Mouse (Mus musculus) CH12.LX (cell line): Measurements from ENCODE around the gene Spin1. TPM values are rescaled to one million over a fixed set of nuclear protein-coding genes. Genes with fewer than 3 reads are reported as not detected.
"Not testable (repeated sequence)": the region's sequence is repeated elsewhere in the genome, so short reads cannot be mapped to it uniquely, and the experiment has no call there.

Source experiments
- DNase-seq: peaks from one replicate; pipeline ENCODE4 v3.0.0-alpha.2; 2013; ENCODE audit errors: extremely low read depth
- H3K27ac ChIP-seq: 2 replicates; pipeline ENCODE4 v1.5.1; 2012; ENCODE audit warnings: low read depth, mild to moderate bottlenecking, control low read depth, moderate library complexity; ENCODE audit not compliant: insufficient read depth
- H3K27me3 ChIP-seq: replicated peaks from 2 replicates; pipeline ENCODE3; 2012; ENCODE audit warnings: inconsistent platforms
- H3K36me3 ChIP-seq, 2 experiments: replicated peaks in 1 of 2; 2 replicates each; pipeline versions ENCODE3 to v1.6.1; 2012; ENCODE audit warnings: inconsistent platforms in 1 of 2, low read length in 1 of 2, mild to moderate bottlenecking in 1 of 2, mixed read lengths in 1 of 2, moderate library complexity in 1 of 2; ENCODE audit not compliant: control insufficient read depth in 1 of 2, insufficient read depth in 1 of 2
- H3K4me1 ChIP-seq, 2 experiments: 2 replicates each; pipeline ENCODE4 v1.6.1; 2012; ENCODE audit warnings: inconsistent platforms in 1 of 2, moderate library complexity in 1 of 2; ENCODE audit not compliant: insufficient read depth in 2 of 2, control insufficient read depth in 1 of 2
- H3K4me2 ChIP-seq: 2 replicates; pipeline ENCODE4 v1.6.1; 2012; ENCODE audit warnings: low read depth, mild to moderate bottlenecking, control low read depth; ENCODE audit not compliant: poor library complexity, insufficient read depth, severe bottlenecking
- H3K4me3 ChIP-seq, 3 experiments: fragments of 150-350 bp in 1 of 3; sonication (generic) in 1 of 3; replicated peaks in 1 of 3; 2 replicates each; pipeline versions ENCODE3 to v1.5.1; 2011 to 2012; ENCODE audit warnings: low read depth in 2 of 3, low read length in 2 of 3, mild to moderate bottlenecking in 2 of 3, moderate library complexity in 2 of 3, control low read depth in 1 of 3, improper control_type of control experiment in 1 of 3, inconsistent platforms in 1 of 3, mixed read lengths in 1 of 3; ENCODE audit not compliant: poor library complexity in 1 of 3
- H3K79me2 ChIP-seq: replicated peaks from 2 replicates; pipeline ENCODE4 v1.6.1; 2012; ENCODE audit warnings: mild to moderate bottlenecking, moderate library complexity; ENCODE audit not compliant: control insufficient read depth, poor library complexity, insufficient read depth, severe bottlenecking; ENCODE audit errors: extremely low read depth
- H3K9ac ChIP-seq: 2 replicates; pipeline ENCODE4 v1.6.1; 2012; ENCODE audit warnings: low read depth, mild to moderate bottlenecking, control low read depth, moderate library complexity; ENCODE audit not compliant: insufficient read depth
- H3K9me3 ChIP-seq: replicated peaks from 2 replicates; pipeline ENCODE3; 2012; ENCODE audit warnings: low read length, inconsistent platforms, mixed read lengths
- BHLHE40 ChIP-seq: IDR thresholded peaks from 2 replicates; pipeline ENCODE4 v1.6.1; 2011; ENCODE audit warnings: mild to moderate bottlenecking, low read depth, low read length, improper control_type of control experiment
- CHD2 ChIP-seq: IDR thresholded peaks from 2 replicates; pipeline ENCODE4 v1.6.1; 2011; ENCODE audit warnings: low read length, improper control_type of control experiment
- EP300 ChIP-seq: IDR thresholded peaks from 2 replicates; pipeline ENCODE4 v1.6.1; 2011; ENCODE audit warnings: low read length, improper control_type of control experiment
- ETS1 ChIP-seq: conservative IDR thresholded peaks from 2 replicates; pipeline ENCODE4 v1.6.1; 2012; ENCODE audit warnings: low read depth, mild to moderate bottlenecking, inconsistent platforms, low read length, improper control_type of control experiment, moderate library complexity
- GABPA ChIP-seq: IDR thresholded peaks from 2 replicates; pipeline ENCODE4 v1.6.1; 2012; ENCODE audit warnings: low read depth, low read length, improper control_type of control experiment, inconsistent platforms; ENCODE audit not compliant: insufficient replicate concordance
- HCFC1 ChIP-seq: IDR thresholded peaks from 2 replicates; pipeline ENCODE4 v1.6.1; 2012; ENCODE audit warnings: low read depth, mild to moderate bottlenecking, inconsistent platforms, low read length, improper control_type of control experiment
- IRF4 ChIP-seq: IDR thresholded peaks from 2 replicates; pipeline ENCODE4 v1.6.1; 2014; ENCODE audit warnings: low read depth, mild to moderate bottlenecking, inconsistent platforms, low read length, improper control_type of control experiment
- JUND ChIP-seq: conservative IDR thresholded peaks from 2 replicates; pipeline ENCODE4 v1.6.1; 2011; ENCODE audit warnings: low read depth, low read length, improper control_type of control experiment
- KAT2A ChIP-seq: IDR thresholded peaks from 2 replicates; pipeline ENCODE4 v1.6.1; 2012; ENCODE audit warnings: low read length, improper control_type of control experiment, inconsistent platforms; ENCODE audit not compliant: insufficient replicate concordance
- MAZ ChIP-seq: IDR thresholded peaks from 2 replicates; pipeline ENCODE4 v1.6.1; 2012; ENCODE audit warnings: low read depth, mild to moderate bottlenecking, inconsistent platforms, low read length, improper control_type of control experiment, moderate library complexity
- MYC ChIP-seq: IDR thresholded peaks from 2 replicates; pipeline ENCODE4 v1.6.1; 2011; ENCODE audit warnings: low read depth, mild to moderate bottlenecking, improper control_type of control experiment, low read length
- NELFE ChIP-seq: IDR thresholded peaks from 2 replicates; pipeline ENCODE4 v1.6.1; 2011; ENCODE audit warnings: low read depth, low read length, improper control_type of control experiment
- NRF1 ChIP-seq: IDR thresholded peaks from 2 replicates; pipeline ENCODE4 v1.6.1; 2014; ENCODE audit warnings: low read depth, mild to moderate bottlenecking, inconsistent platforms, low read length, improper control_type of control experiment, moderate library complexity
- PAX5 ChIP-seq: IDR thresholded peaks from 2 replicates; pipeline ENCODE4 v1.6.1; 2012; ENCODE audit warnings: low read length, inconsistent platforms, mixed read lengths
- POLR2A ChIP-seq: IDR thresholded peaks from 2 replicates; pipeline ENCODE4 v1.6.1; 2011; ENCODE audit warnings: low read depth, mild to moderate bottlenecking, improper control_type of control experiment, low read length
- RCOR1 ChIP-seq: conservative IDR thresholded peaks from 2 replicates; pipeline ENCODE4 v1.6.1; 2012; ENCODE audit warnings: low read depth, mild to moderate bottlenecking, inconsistent platforms, low read length, improper control_type of control experiment
- SIN3A ChIP-seq: IDR thresholded peaks from 2 replicates; pipeline ENCODE4 v1.6.1; 2012; ENCODE audit warnings: low read length, improper control_type of control experiment, inconsistent platforms
- SMC3 ChIP-seq: IDR thresholded peaks from 2 replicates; pipeline ENCODE4 v1.6.1; 2011; ENCODE audit warnings: low read depth, low read length, improper control_type of control experiment
- TCF12 ChIP-seq: IDR thresholded peaks from 2 replicates; pipeline ENCODE4 v1.6.1; 2014; ENCODE audit warnings: low read depth, mild to moderate bottlenecking, inconsistent platforms, low read length, improper control_type of control experiment
- ZC3H11A ChIP-seq: IDR thresholded peaks from 2 replicates; pipeline ENCODE4 v1.6.1; 2012; ENCODE audit warnings: low read depth, mild to moderate bottlenecking, inconsistent platforms, low read length, improper control_type of control experiment
- ZMIZ1 ChIP-seq: IDR thresholded peaks from 2 replicates; pipeline ENCODE4 v1.6.1; 2012; ENCODE audit warnings: low read depth, mild to moderate bottlenecking, inconsistent platforms, low read length, improper control_type of control experiment
- dilution Hi-C: fragments of 300-500 bp; cut with MboI; formaldehyde crosslinking; loops from 2 replicates; pipeline ENCODE4 v1.14.3; 2020; ENCODE audit warnings: low sequenced_read_pairs; ENCODE audit not compliant: extremely low pct_unique_long_range_greater_than_20kb, extremely low pct_ligation_motif_present
- in situ Hi-C: fragments of 300-500 bp; cut with MboI; formaldehyde crosslinking; loops from 3 replicates; pipeline ENCODE4 v1.14.3; 2019; ENCODE audit warnings: low sequenced_read_pairs, low pct_ligation_motif_present, low pct_unique_long_range_greater_than_20kb, mixed read lengths
- polyA plus RNA-seq: library from polyadenylated mRNA; unstranded; fragments of >175 nt; gene quantifications from 2 replicates; pipeline ENCODE4 v1.2.1, GENCODE M21; 2012; ENCODE audit warnings: low read depth; ENCODE audit not compliant: insufficient read length
- total RNA-seq, 2 experiments: library from RNA; depleted of rRNA; stranded (reverse); fragments of 300-350 nt in 1 of 2; fragments of >200 nt in 1 of 2; gene quantifications; 2 replicates each; pipeline ENCODE4 v1.2.3; 2012 to 2014

The Spin1 gene
- total and polyA plus RNA-seq, 3 experiments, result 15.2 to 37.8 (median 25.4) TPM

DNA sequence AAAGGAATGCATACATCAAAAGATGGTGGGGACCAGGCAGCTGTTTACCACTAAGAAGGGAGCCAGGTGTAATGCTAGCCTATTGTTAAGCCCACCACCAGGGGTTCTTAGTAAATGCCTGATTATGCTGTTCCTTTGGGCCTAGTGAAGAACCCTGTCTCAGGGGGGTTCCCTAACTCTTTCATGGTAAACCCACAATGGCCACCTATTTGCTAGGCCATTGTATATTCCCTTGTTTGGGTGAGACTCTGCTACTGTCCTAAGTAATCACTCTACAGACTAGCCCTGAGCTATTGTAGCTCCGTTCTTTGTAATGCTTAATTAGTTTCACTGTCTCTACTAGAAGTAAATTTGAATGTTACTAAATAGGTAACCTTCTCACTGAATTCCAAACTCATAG, 22.1 kb upstream of the Spin1 start:
- H3K9ac ChIP-seq, dilution Hi-C loops, H3K4me3 ChIP-seq, H3K27ac ChIP-seq, H3K9me3 ChIP-seq, H3K36me3 ChIP-seq, H3K4me2 ChIP-seq, in situ Hi-C loops, H3K27me3 ChIP-seq, H3K79me2 ChIP-seq, DNase-seq: not testable (repeated sequence)
- peaks cover 3 to 14% of the 10 kb centered on the region in 2 experiments; a peak in 3 of 4 replicates for H3K4me1 ChIP-seq

DNA sequence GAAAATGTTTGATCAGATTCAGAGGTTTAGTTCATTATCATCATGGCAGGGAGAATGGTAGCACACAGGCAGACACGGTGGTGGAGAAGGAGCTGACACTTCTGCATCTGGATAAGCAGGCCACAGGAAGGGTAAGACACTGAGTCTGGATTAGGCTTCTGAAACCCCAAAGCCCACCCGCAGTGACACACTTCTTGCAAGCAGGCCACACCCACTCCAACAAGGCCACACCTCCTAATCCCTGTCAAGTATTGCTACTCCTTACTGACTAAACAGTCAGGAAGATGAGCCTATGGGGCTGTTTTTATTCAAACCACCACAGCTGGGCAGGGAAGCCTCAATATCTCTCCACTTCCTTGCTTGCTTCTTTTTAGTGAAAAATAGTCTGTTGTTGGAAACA, 19.9 kb upstream of the Spin1 start:
- Histone ChIP-seq H3K36me3 (no peaks in the 10 kb centered on the region), H3K27ac (no peak overlapping the region), H3K4me2 (no peak overlapping the region), H3K9me3 (no peaks in the 10 kb centered on the region), H3K4me3 (no peak overlapping the region), H3K4me1 (peaks cover 0 to 3% of the 10 kb centered on the region in 2 experiments; a peak in 1 of 4 replicates), H3K79me2 (no peaks in the 10 kb centered on the region)
- dilution Hi-C loops, result no loop called here
- no peak for DNase-seq
- TF ChIP-seq MAZ, result no peak
- no peak for TF ChIP-seq ETS1
- no peak for TF ChIP-seq JUND
- no peak for TF ChIP-seq CHD2
- no peak for TF ChIP-seq SIN3A
- no peak for TF ChIP-seq ZC3H11A
- no peak for TF ChIP-seq POLR2A
- no peak for TF ChIP-seq EP300
- TF ChIP-seq TCF12, result no peak
- no peak for TF ChIP-seq ZMIZ1
- TF ChIP-seq HCFC1, result no peak
- no peak for TF ChIP-seq NRF1
- no peak for TF ChIP-seq PAX5
- TF ChIP-seq, all 38 proteins: peak for 0
- Histone ChIP-seq H3K27me3 (no peaks in the 10 kb centered on the region), H3K9ac (no peak overlapping the region)
- in situ Hi-C loops, result no loop called here

DNA sequence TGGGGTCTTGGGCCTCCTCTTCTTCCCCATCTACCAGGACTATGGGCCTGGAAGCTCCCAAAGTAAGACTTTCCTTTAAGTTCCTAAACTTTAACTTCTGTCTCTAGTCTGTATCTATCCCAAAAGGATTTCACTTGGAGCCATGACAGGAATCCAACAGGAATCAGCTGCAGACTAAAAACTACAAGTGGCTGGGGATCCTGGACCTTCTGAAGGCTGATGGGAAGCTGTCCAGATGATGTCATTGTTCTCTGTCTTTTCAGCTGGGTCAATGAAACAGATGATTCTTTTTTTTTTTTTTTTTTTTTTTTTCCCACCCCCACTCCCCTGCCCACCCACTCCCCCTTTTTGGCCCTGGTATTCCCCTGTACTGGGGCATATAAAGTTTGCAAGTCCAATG, 16.4 kb upstream of the Spin1 start:
- in situ Hi-C loops (no loop called here), dilution Hi-C loops (no loop called here)
- no peak for TF ChIP-seq BHLHE40
- TF ChIP-seq MYC, result no peak
- no peak for TF ChIP-seq POLR2A
- TF ChIP-seq RCOR1, result no peak
- TF ChIP-seq SMC3, result no peak
- no peak for TF ChIP-seq KAT2A
- no peak for TF ChIP-seq NELFE
- TF ChIP-seq IRF4, result no peak
- no peak for TF ChIP-seq SIN3A
- no peak for TF ChIP-seq GABPA
- Histone ChIP-seq H3K9me3 (no peaks in the 10 kb centered on the region), H3K4me1 (peaks cover 0 to 3% of the 10 kb centered on the region in 2 experiments; a peak in 1 of 4 replicates), H3K27me3 (no peaks in the 10 kb centered on the region), H3K4me2 (no peak overlapping the region), H3K4me3 (no peak overlapping the region), H3K27ac (no peak overlapping the region), H3K79me2 (no peaks in the 10 kb centered on the region), H3K36me3 (no peaks in the 10 kb centered on the region), H3K9ac (no peak overlapping the region)
- DNase-seq, result no peak
